Mouse (Mus musculus): ENCODE measurements at regions not wholly inside any gene's neighbourhood (a gene's known extent, or its start where the extent isn't known, plus 50 kb on each side); places are given as distances from the start of the nearest gene placed in this dataset.

GRCm38 (mm10) chr14:105504376-105504775 is 246.0 kb downstream of the Ndfip2 start:
- no peak for DNase-seq (ENCODE audit: low spot score in 2 of 2)

- DNase-seq (ENCODE audit: low spot score in 2 of 2) = no peak
These were observed 245.4 kb downstream of the Ndfip2 start for GRCm38 (mm10) chr14:105503806-105504205.

GRCm38 (mm10) chr14:105502633-105502975 is 244.2 kb downstream of the Ndfip2 start:
- no peak for DNase-seq (ENCODE audit: low spot score in 2 of 2)

- DNase-seq (ENCODE audit: low spot score in 2 of 2) = no peak
These were observed 243.6 kb downstream of the Ndfip2 start for GRCm38 (mm10) chr14:105501792-105502632.

GRCm38 (mm10) chr14:105500966-105501741 is 242.8 kb downstream of the Ndfip2 start:
- DNase-seq (ENCODE audit: low spot score in 2 of 2) = no peak

GRCm38 (mm10) chr14:105499319-105499895 is 241.0 kb downstream of the Ndfip2 start:
- no peak for DNase-seq (ENCODE audit: low spot score in 2 of 2)

GRCm38 (mm10) chr14:105498155-105498906 is 240.0 kb downstream of the Ndfip2 start:
- DNase-seq (ENCODE audit: low spot score in 2 of 2) = no peak

GRCm38 (mm10) chr14:105495161-105495560 is 236.8 kb downstream of the Ndfip2 start:
- DNase-seq (ENCODE audit: low spot score in 2 of 2) = no peak

GRCm38 (mm10) chr14:105494415-105494814 is 236.0 kb downstream of the Ndfip2 start:
- DNase-seq (ENCODE audit: low spot score in 2 of 2) = no peak

- DNase-seq (ENCODE audit: low spot score in 2 of 2) = no peak
These were observed 231.8 kb downstream of the Ndfip2 start for GRCm38 (mm10) chr14:105490158-105490557.

- peak in 1 of 2 experiments; percentile 58 for DNase-seq (ENCODE audit: low spot score in 2 of 2)
These were observed 225.1 kb downstream of the Ndfip2 start for GRCm38 (mm10) chr14:105483352-105484083.

GRCm38 (mm10) chr14:105482644-105483351 is 224.4 kb downstream of the Ndfip2 start:
- DNase-seq (ENCODE audit: low spot score in 2 of 2) = peak in 1 of 2 experiments; percentile 25

- DNase-seq (ENCODE audit: low spot score in 2 of 2) = no peak
These were observed 221.7 kb downstream of the Ndfip2 start for GRCm38 (mm10) chr14:105480048-105480447.

- no peak for DNase-seq (ENCODE audit: low spot score in 2 of 2)
These were observed 216.7 kb downstream of the Ndfip2 start for GRCm38 (mm10) chr14:105474991-105475553.

GRCm38 (mm10) chr14:105448919-105449458 is 190.6 kb downstream of the Ndfip2 start:
- DNase-seq (ENCODE audit: low spot score in 2 of 2) = no peak

- DNase-seq (ENCODE audit: low spot score in 2 of 2) = no peak
These were observed 188.7 kb downstream of the Ndfip2 start for GRCm38 (mm10) chr14:105447088-105447487.

GRCm38 (mm10) chr14:105435343-105435742 is 177.0 kb downstream of the Ndfip2 start:
- DNase-seq (ENCODE audit: low spot score in 2 of 2) = no peak

GRCm38 (mm10) chr14:105433456-105433855 is 175.1 kb downstream of the Ndfip2 start:
- DNase-seq (ENCODE audit: low spot score in 2 of 2) = no peak

- no peak for DNase-seq (ENCODE audit: low spot score in 2 of 2)
These were observed 174.3 kb downstream of the Ndfip2 start for GRCm38 (mm10) chr14:105432670-105433069.

Data from gastrocnemius, postnatal 4 days (tissue).